Mouse (Mus musculus): ENCODE data around the gene Sync.

The Sync gene

GRCm38 (mm10) chr4:129287472-129287981 lies at the start of gene Sync:
Gene Sync (plus strand): TSS chr4:129287617.
- DNase-seq (ENCODE audit: low spot score), result no peak

- no peak for DNase-seq (ENCODE audit: low spot score)
These were observed 49.5 kb upstream of the Sync start for GRCm38 (mm10) chr4:129237843-129238441.

GRCm38 (mm10) chr4:129238579-129239016 lies 48.8 kb upstream of the Sync start:
- DNase-seq (ENCODE audit: low spot score), result no peak

GRCm38 (mm10) chr4:129239075-129239474 lies 48.3 kb upstream of the Sync start:
- DNase-seq (ENCODE audit: low spot score), result peak; percentile 45

- no peak for DNase-seq (ENCODE audit: low spot score)
These were observed 45.5 kb upstream of the Sync start for GRCm38 (mm10) chr4:129241898-129242297.

GRCm38 (mm10) chr4:129242327-129242726 lies 45.1 kb upstream of the Sync start:
- DNase-seq (ENCODE audit: low spot score), result no peak

GRCm38 (mm10) chr4:129242761-129243160 lies 44.7 kb upstream of the Sync start:
- DNase-seq (ENCODE audit: low spot score), result no peak

GRCm38 (mm10) chr4:129244802-129245201 lies 42.6 kb upstream of the Sync start:
- no peak for DNase-seq (ENCODE audit: low spot score)

GRCm38 (mm10) chr4:129246360-129247301 lies 40.8 kb upstream of the Sync start:
- no peak for DNase-seq (ENCODE audit: low spot score)

GRCm38 (mm10) chr4:129247381-129248242 lies 39.8 kb upstream of the Sync start:
- no peak for DNase-seq (ENCODE audit: low spot score)

- no peak for DNase-seq (ENCODE audit: low spot score)
These were observed 39.1 kb upstream of the Sync start for GRCm38 (mm10) chr4:129248243-129248767.

GRCm38 (mm10) chr4:129249288-129249687 lies 38.1 kb upstream of the Sync start:
- DNase-seq (ENCODE audit: low spot score), result no peak

- no peak for DNase-seq (ENCODE audit: low spot score)
These were observed 36.5 kb upstream of the Sync start for GRCm38 (mm10) chr4:129250759-129251481.

- no peak for DNase-seq (ENCODE audit: low spot score)
These were observed 35.8 kb upstream of the Sync start for GRCm38 (mm10) chr4:129251482-129252125.

- no peak for DNase-seq (ENCODE audit: low spot score)
These were observed 34.9 kb upstream of the Sync start for GRCm38 (mm10) chr4:129252492-129252891.

GRCm38 (mm10) chr4:129254571-129254970 lies 32.8 kb upstream of the Sync start:
- DNase-seq (ENCODE audit: low spot score), result no peak

GRCm38 (mm10) chr4:129256450-129257380 lies 30.7 kb upstream of the Sync start:
- DNase-seq (ENCODE audit: low spot score), result no peak

- no peak for DNase-seq (ENCODE audit: low spot score)
These were observed 28.3 kb upstream of the Sync start for GRCm38 (mm10) chr4:129259101-129259500.

GRCm38 (mm10) chr4:129260678-129261077 lies 26.7 kb upstream of the Sync start:
- DNase-seq (ENCODE audit: low spot score), result no peak
